Mouse (Mus musculus): ENCODE measurements around the gene Kat8.

DNA sequence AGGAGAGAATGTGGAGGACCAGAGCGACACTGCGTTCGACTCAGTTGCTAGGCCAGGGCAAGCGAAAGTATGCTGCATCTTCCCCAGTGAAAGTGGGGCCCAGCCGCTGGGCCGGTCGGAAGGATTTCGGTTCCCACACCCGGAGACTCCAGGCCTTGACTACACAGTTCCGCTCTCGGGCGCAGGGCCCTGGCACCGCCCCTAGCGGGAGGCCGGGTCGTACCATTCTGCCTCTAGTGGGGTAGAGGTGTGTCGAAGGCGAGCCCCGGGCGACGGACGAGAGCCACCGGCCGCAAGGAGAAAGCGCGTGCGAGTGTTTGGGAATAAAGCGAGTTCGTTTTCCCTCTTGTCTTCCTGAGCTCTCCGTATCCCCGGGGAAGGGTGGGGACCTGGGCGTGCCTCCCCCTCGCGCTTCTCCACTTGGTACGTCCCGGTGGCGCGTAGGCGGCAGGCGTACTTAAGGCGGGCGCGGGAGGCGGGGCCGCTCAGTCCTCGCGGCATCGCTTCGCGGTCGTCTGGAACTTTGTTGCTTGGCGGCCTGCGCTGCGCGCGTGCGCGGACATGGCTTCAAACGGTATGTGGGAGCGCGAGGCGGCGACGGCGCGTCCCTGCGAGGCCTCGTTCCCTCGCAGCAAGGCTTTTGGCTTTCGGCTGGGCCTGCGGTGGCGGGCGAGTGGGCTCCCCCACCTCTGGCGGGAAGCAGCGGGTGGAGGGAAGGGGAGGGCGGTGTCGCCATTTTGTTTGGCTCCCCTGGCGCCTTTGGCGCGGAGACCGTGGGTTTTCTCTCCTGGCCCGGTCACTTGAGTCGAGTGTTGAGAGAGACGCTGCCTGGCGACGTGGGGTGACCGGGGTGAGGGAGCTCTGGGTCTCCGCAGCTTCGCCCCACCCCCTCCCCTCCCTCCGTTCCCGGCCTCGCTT is 54.9 kb downstream of the Kat8 start, which contains the start of gene Fus:
- TF ChIP-seq GATA1 (IDR thresholded peaks at IDR 0.05; ENCODE audit: low read length) (no peak), TAL1 (IDR thresholded peaks at IDR 0.05; ENCODE audit: low read length) (no peak)
